Mouse (Mus musculus) testis, adult 2 months (tissue): ENCODE data around the gene Tuba8.

Experiments used
- CTCF ChIP-seq: fragments of 200-500 bp; IDR thresholded peaks from 2 replicates; pipeline ENCODE4 v1.5.1; 2012; ENCODE audit warnings: low read depth, mild to moderate bottlenecking, inconsistent platforms, low read length, moderate library complexity; ENCODE audit not compliant: control insufficient read depth, insufficient read depth, insufficient replicate concordance
- POLR2A ChIP-seq: fragments of 200-500 bp; IDR thresholded peaks from 2 replicates; pipeline ENCODE4 v1.6.1; 2012; ENCODE audit warnings: low read depth, mild to moderate bottlenecking, inconsistent platforms, low read length, moderate library complexity; ENCODE audit not compliant: control insufficient read depth

DNA sequence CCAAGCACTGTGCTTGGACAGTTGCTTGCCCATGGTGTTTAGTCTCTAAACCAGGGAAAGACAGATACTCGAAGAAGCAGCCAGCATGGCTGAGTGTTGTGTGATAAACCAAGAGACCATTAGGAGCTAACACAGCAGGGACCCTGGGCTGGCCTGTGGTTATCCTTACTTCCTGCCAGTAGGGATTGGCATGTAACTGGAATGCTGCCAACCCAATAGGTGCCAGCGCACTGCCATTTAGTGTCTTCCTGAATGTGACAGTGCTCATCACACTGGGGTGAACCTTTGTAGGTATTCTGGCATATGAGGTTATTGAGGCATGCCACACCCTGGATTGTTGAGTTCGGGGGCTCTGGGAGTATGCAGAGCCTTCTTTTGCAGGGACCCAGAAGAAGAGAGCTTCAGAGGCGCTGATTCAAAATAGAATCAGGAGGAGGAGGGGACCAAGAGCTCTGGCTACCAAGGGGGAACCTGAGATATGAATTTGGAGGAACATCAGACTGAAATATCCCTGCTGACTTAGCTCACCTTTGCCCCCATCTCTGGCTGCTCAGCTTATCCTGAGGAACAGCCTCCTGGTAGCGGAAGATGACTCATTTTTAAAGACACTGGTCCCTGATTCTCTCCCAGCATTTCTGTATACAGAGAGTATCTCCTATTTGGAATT, 6.2 kb downstream of the Tuba8 start:
- TF ChIP-seq CTCF (no peak), POLR2A (no peak)
